Mouse (Mus musculus): ENCODE data around the gene Ppm1h. TPM values are rescaled to one million over a fixed set of nuclear protein-coding genes. Genes with fewer than 3 reads are reported as not detected.

Ppm1h gene
- polyA plus RNA-seq, 1 experiment from 2014 or later: 22.2 TPM

- no peak overlapping the region for H3K27ac ChIP-seq (ENCODE audit: low read depth, low read length)
- no peak overlapping the region for H3K9ac ChIP-seq (ENCODE audit: low read depth, low read length)
- H3K4me1 ChIP-seq (ENCODE audit: control insufficient read depth, insufficient read depth, low read length): no peaks in the 10 kb centered on the region
- WGBS: 83% methylated on average over 19 of the region's 19 CpGs
- ATAC-seq (ENCODE audit: low FRiP score, low TSS enrichment): no peak
- H3K9me3 ChIP-seq (ENCODE audit: control insufficient read depth, low read length): no peaks in the 10 kb centered on the region
- H3K4me2 ChIP-seq (replicated peaks; ENCODE audit: low read depth, low read length): no peak overlapping the region
- H3K36me3 ChIP-seq (ENCODE audit: control insufficient read depth, insufficient read depth, low read length): no peaks in the 10 kb centered on the region
- H3K27me3 ChIP-seq (ENCODE audit: control insufficient read depth, insufficient read depth, low read length): no peaks in the 10 kb centered on the region
- H3K4me3 ChIP-seq (ENCODE audit: low read length): no peak overlapping the region
Observed at GRCm38 (mm10) chr10:122800003-122800731, 121.6 kb downstream of the Ppm1h start.

- WGBS: 90% methylated on average over 4 of the region's 4 CpGs
- no peaks in the 10 kb centered on the region for H3K36me3 ChIP-seq (ENCODE audit: control insufficient read depth, insufficient read depth, low read length)
- ATAC-seq (ENCODE audit: low FRiP score, low TSS enrichment): no peak
- no peak overlapping the region for H3K9ac ChIP-seq (ENCODE audit: low read depth, low read length)
- H3K4me1 ChIP-seq (ENCODE audit: control insufficient read depth, insufficient read depth, low read length): no peaks in the 10 kb centered on the region
- H3K27ac ChIP-seq (ENCODE audit: low read depth, low read length): no peak overlapping the region
- H3K27me3 ChIP-seq (ENCODE audit: control insufficient read depth, insufficient read depth, low read length): no peaks in the 10 kb centered on the region
- no peaks in the 10 kb centered on the region for H3K9me3 ChIP-seq (ENCODE audit: control insufficient read depth, low read length)
- H3K4me2 ChIP-seq (replicated peaks; ENCODE audit: low read depth, low read length): no peak overlapping the region
- H3K4me3 ChIP-seq (ENCODE audit: low read length): no peak overlapping the region
Observed at GRCm38 (mm10) chr10:122800732-122801110, 122.2 kb downstream of the Ppm1h start.

- no peak for ATAC-seq (ENCODE audit: low FRiP score, low TSS enrichment)
- 34% methylated on average over 30 of the region's 30 CpGs for WGBS
- H3K9me3 ChIP-seq (ENCODE audit: control insufficient read depth, low read length): no peaks in the 10 kb centered on the region
- H3K36me3 ChIP-seq (ENCODE audit: control insufficient read depth, insufficient read depth, low read length): no peaks in the 10 kb centered on the region
- peak overlapping the region; percentile 17; the same call in 1 of the 2 replicates for H3K4me3 ChIP-seq (ENCODE audit: low read length)
- H3K9ac ChIP-seq (ENCODE audit: low read depth, low read length): no peak overlapping the region
- H3K27ac ChIP-seq (ENCODE audit: low read depth, low read length): no peak overlapping the region
- peak overlapping the region; percentile 41 for H3K4me2 ChIP-seq (replicated peaks; ENCODE audit: low read depth, low read length)
- peaks cover 1% of the 10 kb centered on the region; the same call in 1 of the 2 replicates for H3K4me1 ChIP-seq (ENCODE audit: control insufficient read depth, insufficient read depth, low read length)
- no peaks in the 10 kb centered on the region for H3K27me3 ChIP-seq (ENCODE audit: control insufficient read depth, insufficient read depth, low read length)
Observed at GRCm38 (mm10) chr10:122802218-122802617, 123.7 kb downstream of the Ppm1h start.

GRCm38 (mm10) chr10:122802901-122803300 lies 124.3 kb downstream of the Ppm1h start:
- H3K27ac ChIP-seq (ENCODE audit: low read depth, low read length): no peak overlapping the region
- H3K4me2 ChIP-seq (replicated peaks; ENCODE audit: low read depth, low read length): no peak overlapping the region
- WGBS: 73% methylated on average over 7 of the region's 7 CpGs
- H3K9ac ChIP-seq (ENCODE audit: low read depth, low read length): no peak overlapping the region
- no peaks in the 10 kb centered on the region for H3K27me3 ChIP-seq (ENCODE audit: control insufficient read depth, insufficient read depth, low read length)
- H3K4me3 ChIP-seq (ENCODE audit: low read length): no peak overlapping the region
- H3K4me1 ChIP-seq (ENCODE audit: control insufficient read depth, insufficient read depth, low read length): peaks cover 7% of the 10 kb centered on the region
- no peaks in the 10 kb centered on the region for H3K9me3 ChIP-seq (ENCODE audit: control insufficient read depth, low read length)
- ATAC-seq (ENCODE audit: low FRiP score, low TSS enrichment): no peak
- H3K36me3 ChIP-seq (ENCODE audit: control insufficient read depth, insufficient read depth, low read length): no peaks in the 10 kb centered on the region

- no peak for ATAC-seq (ENCODE audit: low FRiP score, low TSS enrichment)
- H3K4me3 ChIP-seq (ENCODE audit: low read length): no peak overlapping the region
- no peak overlapping the region for H3K9ac ChIP-seq (ENCODE audit: low read depth, low read length)
- no peaks in the 10 kb centered on the region for H3K27me3 ChIP-seq (ENCODE audit: control insufficient read depth, insufficient read depth, low read length)
- no peaks in the 10 kb centered on the region for H3K36me3 ChIP-seq (ENCODE audit: control insufficient read depth, insufficient read depth, low read length)
- H3K27ac ChIP-seq (ENCODE audit: low read depth, low read length): no peak overlapping the region
- WGBS: 15% methylated on average over 7 of the region's 7 CpGs
- H3K4me2 ChIP-seq (replicated peaks; ENCODE audit: low read depth, low read length): no peak overlapping the region
- no peaks in the 10 kb centered on the region for H3K9me3 ChIP-seq (ENCODE audit: control insufficient read depth, low read length)
- peaks cover 10% of the 10 kb centered on the region for H3K4me1 ChIP-seq (ENCODE audit: control insufficient read depth, insufficient read depth, low read length)
Observed at GRCm38 (mm10) chr10:122803906-122804305, 125.3 kb downstream of the Ppm1h start.

- Histone ChIP-seq H3K9ac (ENCODE audit: low read depth, low read length) (no peak overlapping the region), H3K4me1 (ENCODE audit: control insufficient read depth, insufficient read depth, low read length) (peaks cover 20% of the 10 kb centered on the region), H3K4me2 (replicated peaks; ENCODE audit: low read depth, low read length) (no peak overlapping the region), H3K4me3 (ENCODE audit: low read length) (no peak overlapping the region), H3K9me3 (ENCODE audit: control insufficient read depth, low read length) (no peaks in the 10 kb centered on the region), H3K27me3 (ENCODE audit: control insufficient read depth, insufficient read depth, low read length) (no peaks in the 10 kb centered on the region), H3K27ac (ENCODE audit: low read depth, low read length) (no peak overlapping the region), H3K36me3 (ENCODE audit: control insufficient read depth, insufficient read depth, low read length) (no peaks in the 10 kb centered on the region)
- WGBS: 48% methylated on average over 2 of the region's 2 CpGs
- ATAC-seq (ENCODE audit: low FRiP score, low TSS enrichment): no peak
Observed at GRCm38 (mm10) chr10:122805866-122806265, 127.3 kb downstream of the Ppm1h start.

- H3K9ac ChIP-seq (ENCODE audit: low read depth, low read length): no peak overlapping the region
- WGBS: 33% methylated on average over 9 of the region's 9 CpGs
- peak overlapping the region; percentile 63; the same call in 1 of the 2 replicates for H3K27ac ChIP-seq (ENCODE audit: low read depth, low read length)
- H3K27me3 ChIP-seq (ENCODE audit: control insufficient read depth, insufficient read depth, low read length): no peaks in the 10 kb centered on the region
- H3K9me3 ChIP-seq (ENCODE audit: control insufficient read depth, low read length): no peaks in the 10 kb centered on the region
- no peak overlapping the region; the same call in 1 of the 2 replicates for H3K4me2 ChIP-seq (replicated peaks; ENCODE audit: low read depth, low read length)
- no peak overlapping the region for H3K4me3 ChIP-seq (ENCODE audit: low read length)
- no peaks in the 10 kb centered on the region for H3K36me3 ChIP-seq (ENCODE audit: control insufficient read depth, insufficient read depth, low read length)
- ATAC-seq (ENCODE audit: low FRiP score, low TSS enrichment): 0 out of 2 replicates have a peak, but pooled peaks have one; percentile 17
- peaks cover 20% of the 10 kb centered on the region for H3K4me1 ChIP-seq (ENCODE audit: control insufficient read depth, insufficient read depth, low read length)
Observed at GRCm38 (mm10) chr10:122807127-122808105, 128.9 kb downstream of the Ppm1h start.

GRCm38 (mm10) chr10:122808186-122808585 lies 129.6 kb downstream of the Ppm1h start:
- 81% methylated on average over 4 of the region's 4 CpGs for WGBS
- no peak overlapping the region for H3K27ac ChIP-seq (ENCODE audit: low read depth, low read length)

GRCm38 (mm10) chr10:122809851-122810250 lies 131.3 kb downstream of the Ppm1h start:
- no peak overlapping the region for H3K9ac ChIP-seq (ENCODE audit: low read depth, low read length)
- peak; percentile 66 for ATAC-seq (ENCODE audit: low FRiP score, low TSS enrichment)
- H3K36me3 ChIP-seq (ENCODE audit: control insufficient read depth, insufficient read depth, low read length): no peaks in the 10 kb centered on the region
- H3K4me2 ChIP-seq (replicated peaks; ENCODE audit: low read depth, low read length): no peak overlapping the region
- no peaks in the 10 kb centered on the region for H3K27me3 ChIP-seq (ENCODE audit: control insufficient read depth, insufficient read depth, low read length)
- H3K9me3 ChIP-seq (ENCODE audit: control insufficient read depth, low read length): no peaks in the 10 kb centered on the region
- WGBS: 16% methylated on average over 8 of the region's 8 CpGs
- peaks cover 20% of the 10 kb centered on the region for H3K4me1 ChIP-seq (ENCODE audit: control insufficient read depth, insufficient read depth, low read length)
- no peak overlapping the region for H3K27ac ChIP-seq (ENCODE audit: low read depth, low read length)
- H3K4me3 ChIP-seq (ENCODE audit: low read length): no peak overlapping the region

More at GRCm38 (mm10) chr10:122808186-122808585, 129.6 kb downstream of the Ppm1h start:
- ATAC-seq (ENCODE audit: low FRiP score, low TSS enrichment): no peak
- no peaks in the 10 kb centered on the region for H3K9me3 ChIP-seq (ENCODE audit: control insufficient read depth, low read length)
- no peak overlapping the region for H3K4me2 ChIP-seq (replicated peaks; ENCODE audit: low read depth, low read length)
- H3K4me1 ChIP-seq (ENCODE audit: control insufficient read depth, insufficient read depth, low read length): peaks cover 20% of the 10 kb centered on the region
- H3K27me3 ChIP-seq (ENCODE audit: control insufficient read depth, insufficient read depth, low read length): no peaks in the 10 kb centered on the region
- H3K4me3 ChIP-seq (ENCODE audit: low read length): no peak overlapping the region
- H3K36me3 ChIP-seq (ENCODE audit: control insufficient read depth, insufficient read depth, low read length): no peaks in the 10 kb centered on the region
- no peak overlapping the region for H3K9ac ChIP-seq (ENCODE audit: low read depth, low read length)
